Mouse (Mus musculus): Measurements from ENCODE around the gene Gm9918.

DNA sequence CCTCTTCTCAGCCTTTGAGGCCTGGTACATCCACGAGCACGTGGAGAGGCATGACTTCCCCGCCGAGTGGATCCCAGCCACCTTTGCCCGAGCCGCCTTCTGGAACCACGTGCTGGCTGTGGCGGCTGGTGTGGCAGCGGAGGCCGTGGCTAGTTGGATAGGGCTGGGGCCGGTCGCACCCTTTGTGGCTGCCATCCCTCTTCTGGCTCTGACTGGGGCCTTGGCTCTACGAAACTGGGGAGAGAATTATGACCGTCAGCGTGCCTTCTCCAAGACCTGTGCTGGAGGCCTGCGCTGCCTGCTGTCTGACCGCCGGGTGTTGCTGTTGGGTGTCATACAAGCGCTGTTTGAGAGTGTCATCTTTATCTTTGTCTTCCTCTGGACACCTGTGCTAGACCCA lies 10.3 kb downstream of the Gm9918 start:
- TF ChIP-seq CTCF (IDR thresholded peaks at IDR 0.05; ENCODE audit: borderline replicate concordance, insufficient read depth, low read depth, low read length) (no peak), POLR2A (IDR thresholded peaks at IDR 0.05; ENCODE audit: borderline replicate concordance, insufficient read depth, low read length) (no peak)

Data from cerebellum, adult 2 months (tissue).